Mouse (Mus musculus): ENCODE data around the gene Hnrnpl. TPM values are rescaled to one million over a fixed set of nuclear protein-coding genes. Genes with fewer than 3 reads are reported as not detected.

The Hnrnpl gene
- polyA plus RNA-seq, 1 experiment = 179 TPM

GRCm38 (mm10) chr7:28785161-28785560 lies 23.2 kb upstream of the Hnrnpl start:
- TF ChIP-seq POLR2A (IDR thresholded peaks at IDR 0.05; ENCODE audit: insufficient read depth, low read depth, low read length) = no peak
- TF ChIP-seq CTCF (IDR thresholded peaks at IDR 0.05; ENCODE audit: insufficient read depth, low read depth, low read length) = no peak
- Histone ChIP-seq H3K27ac (ENCODE audit: insufficient read depth, low read depth, low read length) (no peak overlapping the region), H3K4me1 (ENCODE audit: control insufficient read depth, insufficient read depth, low read length) (peaks cover 24% of the 10 kb centered on the region), H3K4me3 (ENCODE audit: insufficient read depth, low read depth, low read length) (no peak overlapping the region)
- WGBS = 65% methylated on average over 5 of the region's 5 CpGs

DNA sequence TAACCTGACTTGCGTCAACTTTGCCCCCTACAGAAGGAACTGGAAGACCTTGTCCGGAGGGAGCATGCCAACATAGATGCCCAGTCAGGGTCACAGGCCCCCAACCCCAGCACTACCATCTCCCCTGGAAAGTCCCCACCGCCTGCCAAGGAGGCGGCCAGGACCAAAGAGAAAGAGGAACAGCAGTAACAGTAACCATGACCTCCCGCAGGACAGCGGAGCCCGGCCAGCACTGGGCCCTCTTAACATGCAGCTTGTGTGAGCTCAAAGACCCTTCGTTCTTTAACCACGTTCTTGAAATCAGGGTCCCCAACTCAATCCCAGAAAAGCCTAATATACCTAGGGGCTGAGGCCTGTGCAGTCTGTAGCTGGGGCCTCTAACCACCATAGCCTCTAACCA lies 20.5 kb upstream of the Hnrnpl start:
- TF ChIP-seq POLR2A (IDR thresholded peaks at IDR 0.05; ENCODE audit: insufficient read depth, low read depth, low read length) (no peak), CTCF (IDR thresholded peaks at IDR 0.05; ENCODE audit: insufficient read depth, low read depth, low read length) (no peak)
- WGBS = 89% methylated on average over 9 of the region's 9 CpGs
- Histone ChIP-seq H3K4me1 (ENCODE audit: control insufficient read depth, insufficient read depth, low read length) (peaks cover 12% of the 10 kb centered on the region), H3K27ac (ENCODE audit: insufficient read depth, low read depth, low read length) (no peak overlapping the region), H3K4me3 (ENCODE audit: insufficient read depth, low read depth, low read length) (no peak overlapping the region)

DNA sequence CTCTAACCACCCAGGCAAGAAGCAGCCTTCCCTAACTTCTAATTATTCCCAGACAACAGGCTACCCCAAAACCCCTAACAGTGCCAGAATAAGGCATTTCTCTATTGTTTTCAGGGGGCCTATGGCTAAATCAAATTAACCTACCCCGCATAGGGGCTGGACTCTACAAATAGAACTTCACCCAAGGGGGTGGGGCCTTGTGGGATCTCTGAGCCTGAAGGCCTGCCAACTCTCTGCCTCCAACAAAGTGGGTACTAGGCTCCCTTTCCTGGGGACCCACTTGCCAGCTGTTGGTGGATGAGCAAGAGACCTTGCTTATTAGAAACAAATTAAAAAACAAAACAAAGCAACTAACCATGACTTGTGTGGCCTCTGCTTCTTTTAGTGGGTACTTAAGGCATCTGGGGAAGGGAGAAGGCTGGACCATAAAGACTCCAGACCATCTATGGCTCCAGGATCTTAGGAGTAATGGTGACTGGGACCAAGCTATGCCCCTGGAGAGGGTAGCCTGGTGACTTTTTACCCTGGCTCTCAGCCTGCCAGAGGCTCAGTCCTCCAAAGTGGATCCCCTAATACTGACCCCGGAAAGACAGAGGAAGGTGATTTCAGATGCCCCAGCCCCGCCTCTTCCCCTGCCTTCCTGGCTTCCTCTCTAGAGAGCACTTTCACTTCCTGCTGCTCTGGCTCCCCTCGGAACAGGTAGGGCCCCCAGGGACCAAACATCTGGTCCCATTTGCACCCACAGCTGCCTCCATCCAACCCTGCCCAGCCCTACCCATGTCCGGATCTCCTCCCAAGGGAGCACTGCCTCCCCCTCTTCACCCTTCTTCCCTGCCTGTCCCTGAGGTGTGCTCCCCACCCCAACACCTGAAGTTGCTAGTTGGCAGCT lies 19.8 kb upstream of the Hnrnpl start, which contains the start of gene Rinl:
Gene Rinl (plus strand): TSS at position 663 of the 889 bp plus-strand sequence.
- Histone ChIP-seq H3K4me3 (ENCODE audit: insufficient read depth, low read depth, low read length) (no peak within 1 kb of the TSS), H3K27ac (ENCODE audit: insufficient read depth, low read depth, low read length) (no peak within 1 kb of the TSS), H3K4me1 (ENCODE audit: control insufficient read depth, insufficient read depth, low read length) (peaks cover 12% of the 10 kb centered on the region)
- 75% methylated on average over 5 of the region's 5 CpGs for WGBS
- TF ChIP-seq CTCF (IDR thresholded peaks at IDR 0.05; ENCODE audit: insufficient read depth, low read depth, low read length) (no peak), POLR2A (IDR thresholded peaks at IDR 0.05; ENCODE audit: insufficient read depth, low read depth, low read length) (no peak)

DNA sequence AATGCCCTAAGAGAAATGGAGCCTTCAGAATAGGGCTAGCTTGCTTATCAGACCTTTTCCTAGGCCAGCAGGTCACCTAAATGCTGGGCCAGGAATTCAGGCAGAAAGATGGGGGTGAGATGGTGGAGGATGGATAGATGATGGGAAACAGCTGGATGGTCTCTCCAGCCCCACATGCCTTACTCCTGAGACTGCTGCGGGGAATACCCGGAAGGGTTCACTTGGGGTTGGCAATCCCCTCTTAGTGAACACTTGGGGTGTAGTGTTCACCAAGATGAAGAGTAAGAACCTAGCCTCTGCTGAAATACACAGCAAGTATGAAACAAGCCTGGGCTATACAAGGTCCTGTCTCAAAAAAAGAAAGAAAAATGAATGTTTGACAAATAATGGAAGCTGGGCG lies 19.1 kb upstream of the Hnrnpl start:
- no peak for TF ChIP-seq CTCF (IDR thresholded peaks at IDR 0.05; ENCODE audit: insufficient read depth, low read depth, low read length)
- TF ChIP-seq POLR2A (IDR thresholded peaks at IDR 0.05; ENCODE audit: insufficient read depth, low read depth, low read length) = no peak
- Histone ChIP-seq H3K4me3 (ENCODE audit: insufficient read depth, low read depth, low read length) (no peak overlapping the region), H3K27ac (ENCODE audit: insufficient read depth, low read depth, low read length) (no peak overlapping the region), H3K4me1 (ENCODE audit: control insufficient read depth, insufficient read depth, low read length) (peaks cover 7% of the 10 kb centered on the region; the same call in 1 of the 2 replicates)
- WGBS = 91% methylated on average over 3 of the region's 3 CpGs

- WGBS = 53% methylated on average over 8 of the region's 8 CpGs
- TF ChIP-seq CTCF (IDR thresholded peaks at IDR 0.05; ENCODE audit: insufficient read depth, low read depth, low read length) = no peak
- TF ChIP-seq POLR2A (IDR thresholded peaks at IDR 0.05; ENCODE audit: insufficient read depth, low read depth, low read length) = no peak
- Histone ChIP-seq H3K4me3 (ENCODE audit: insufficient read depth, low read depth, low read length) (no peak overlapping the region), H3K27ac (ENCODE audit: insufficient read depth, low read depth, low read length) (no peak overlapping the region), H3K4me1 (ENCODE audit: control insufficient read depth, insufficient read depth, low read length) (peaks cover 5% of the 10 kb centered on the region; the same call in 1 of the 2 replicates)
Measured at GRCm38 (mm10) chr7:28790066-28790806, 18.1 kb upstream of the Hnrnpl start.

- Histone ChIP-seq H3K4me3 (ENCODE audit: insufficient read depth, low read depth, low read length) (no peak overlapping the region), H3K27ac (ENCODE audit: insufficient read depth, low read depth, low read length) (no peak overlapping the region), H3K4me1 (ENCODE audit: control insufficient read depth, insufficient read depth, low read length) (peaks cover 11% of the 10 kb centered on the region; the same call in 1 of the 2 replicates)
- TF ChIP-seq CTCF (IDR thresholded peaks at IDR 0.05; ENCODE audit: insufficient read depth, low read depth, low read length) (no peak), POLR2A (IDR thresholded peaks at IDR 0.05; ENCODE audit: insufficient read depth, low read depth, low read length) (no peak)
Measured at GRCm38 (mm10) chr7:28791706-28792105, 16.6 kb upstream of the Hnrnpl start.

GRCm38 (mm10) chr7:28792391-28793185 lies 15.8 kb upstream of the Hnrnpl start:
- TF ChIP-seq CTCF (IDR thresholded peaks at IDR 0.05; ENCODE audit: insufficient read depth, low read depth, low read length) (no peak), POLR2A (IDR thresholded peaks at IDR 0.05; ENCODE audit: insufficient read depth, low read depth, low read length) (no peak)
- 81% methylated on average over 14 of the region's 14 CpGs for WGBS
- peaks cover 14% of the 10 kb centered on the region; the same call in 1 of the 2 replicates for H3K4me1 ChIP-seq (ENCODE audit: control insufficient read depth, insufficient read depth, low read length)

DNA sequence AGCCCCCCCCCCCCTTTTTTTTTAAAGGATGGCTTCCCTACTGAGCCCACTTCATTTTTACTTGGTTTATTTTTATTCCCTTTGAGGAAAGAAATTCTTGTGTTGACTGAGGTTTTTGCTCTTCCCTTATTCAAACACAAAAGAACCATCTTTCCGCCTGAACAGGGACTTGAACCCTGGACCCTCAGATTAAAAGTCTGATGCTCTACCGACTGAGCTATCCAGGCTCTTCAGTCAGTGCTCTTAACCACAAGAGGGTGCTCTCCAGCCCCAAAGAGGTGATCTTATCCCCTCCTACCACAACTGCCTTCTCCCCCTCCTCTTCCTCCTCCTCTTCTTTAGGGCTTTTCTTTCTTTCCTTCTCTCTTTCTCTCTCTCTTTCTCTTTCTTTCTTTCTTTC lies 14.5 kb upstream of the Hnrnpl start:
- 48% methylated on average over 2 of the region's 2 CpGs for WGBS
- Histone ChIP-seq H3K4me1 (ENCODE audit: control insufficient read depth, insufficient read depth, low read length) (peaks cover 14% of the 10 kb centered on the region; the same call in 1 of the 2 replicates), H3K4me3 (ENCODE audit: insufficient read depth, low read depth, low read length) (no peak overlapping the region), H3K27ac (ENCODE audit: insufficient read depth, low read depth, low read length) (no peak overlapping the region)
- no peak for TF ChIP-seq CTCF (IDR thresholded peaks at IDR 0.05; ENCODE audit: insufficient read depth, low read depth, low read length)
- no peak for TF ChIP-seq POLR2A (IDR thresholded peaks at IDR 0.05; ENCODE audit: insufficient read depth, low read depth, low read length)

More at GRCm38 (mm10) chr7:28792391-28793185, 15.8 kb upstream of the Hnrnpl start:
- no peak overlapping the region for H3K4me3 ChIP-seq (ENCODE audit: insufficient read depth, low read depth, low read length)
- no peak overlapping the region for H3K27ac ChIP-seq (ENCODE audit: insufficient read depth, low read depth, low read length)
